Mouse (Mus musculus): ENCODE results near the gene Acad11. TPM values are rescaled to one million over a fixed set of nuclear protein-coding genes. Genes with fewer than 3 reads are reported as not detected.

Gene Acad11
- polyA plus RNA-seq, 1 experiment, result 18.8 TPM

- TF ChIP-seq CTCF (IDR thresholded peaks at IDR 0.05; ENCODE audit: control insufficient read depth, insufficient read depth, insufficient replicate concordance, low read depth, low read length) (no peak), POLR2A (IDR thresholded peaks at IDR 0.05; ENCODE audit: control insufficient read depth, low read depth, low read length) (peak; percentile 58; the same call in 1 of the 2 replicates)
- Histone ChIP-seq H3K27ac (ENCODE audit: control insufficient read depth, insufficient read depth, low read depth, low read length) (peak within 1 kb of the TSS; percentile 81), H3K4me3 (ENCODE audit: control insufficient read depth, low read depth, low read length) (peak within 1 kb of the TSS; percentile 93)
These were observed 540 bp upstream of the Acad11 start, which contains the start of gene Uba5 for GRCm38 (mm10) chr9:104062430-104063243. Gene Uba5, minus strand, starts transcription at chr9:104063134.

GRCm38 (mm10) chr9:104064571-104064970 is 1.4 kb downstream of the Acad11 start:
- TF ChIP-seq POLR2A (IDR thresholded peaks at IDR 0.05; ENCODE audit: control insufficient read depth, low read depth, low read length) (no peak), CTCF (IDR thresholded peaks at IDR 0.05; ENCODE audit: control insufficient read depth, insufficient read depth, insufficient replicate concordance, low read depth, low read length) (no peak)
- Histone ChIP-seq H3K27me3 (ENCODE audit: control insufficient read depth, insufficient read depth, low read length) (no peaks in the 10 kb centered on the region), H3K4me1 (ENCODE audit: control insufficient read depth, insufficient read depth, low read length) (peaks cover 5% of the 10 kb centered on the region), H3K27ac (ENCODE audit: control insufficient read depth, insufficient read depth, low read depth, low read length) (no peak overlapping the region), H3K4me3 (ENCODE audit: control insufficient read depth, low read depth, low read length) (no peak overlapping the region), H3K36me3 (ENCODE audit: control insufficient read depth, insufficient read depth, low read length) (no peaks in the 10 kb centered on the region)

More at GRCm38 (mm10) chr9:104062430-104063243, 540 bp upstream of the Acad11 start, which contains the start of gene Uba5:
- Histone ChIP-seq H3K36me3 (ENCODE audit: control insufficient read depth, insufficient read depth, low read length) (no peaks in the 10 kb centered on the region), H3K4me1 (ENCODE audit: control insufficient read depth, insufficient read depth, low read length) (peaks cover 5% of the 10 kb centered on the region), H3K27me3 (ENCODE audit: control insufficient read depth, insufficient read depth, low read length) (no peaks in the 10 kb centered on the region)

- Histone ChIP-seq H3K4me1 (ENCODE audit: control insufficient read depth, insufficient read depth, low read length) (no peaks in the 10 kb centered on the region), H3K36me3 (ENCODE audit: control insufficient read depth, insufficient read depth, low read length) (no peaks in the 10 kb centered on the region), H3K27ac (ENCODE audit: control insufficient read depth, insufficient read depth, low read depth, low read length) (no peak overlapping the region), H3K4me3 (ENCODE audit: control insufficient read depth, low read depth, low read length) (no peak overlapping the region), H3K27me3 (ENCODE audit: control insufficient read depth, insufficient read depth, low read length) (no peaks in the 10 kb centered on the region)
- no peak for TF ChIP-seq CTCF (IDR thresholded peaks at IDR 0.05; ENCODE audit: control insufficient read depth, insufficient read depth, insufficient replicate concordance, low read depth, low read length)
- no peak for TF ChIP-seq POLR2A (IDR thresholded peaks at IDR 0.05; ENCODE audit: control insufficient read depth, low read depth, low read length)
These were observed 7.1 kb downstream of the Acad11 start for GRCm38 (mm10) chr9:104070241-104070640.

- no peak for TF ChIP-seq POLR2A (IDR thresholded peaks at IDR 0.05; ENCODE audit: control insufficient read depth, low read depth, low read length)
- TF ChIP-seq CTCF (IDR thresholded peaks at IDR 0.05; ENCODE audit: control insufficient read depth, insufficient read depth, insufficient replicate concordance, low read depth, low read length), result no peak
- H3K4me3 ChIP-seq (ENCODE audit: control insufficient read depth, low read depth, low read length), result no peak overlapping the region
- H3K27me3 ChIP-seq (ENCODE audit: control insufficient read depth, insufficient read depth, low read length), result no peaks in the 10 kb centered on the region
These were observed 7.9 kb downstream of the Acad11 start for GRCm38 (mm10) chr9:104070863-104071604.

GRCm38 (mm10) chr9:104075808-104076207 is 12.6 kb downstream of the Acad11 start:
- no peak overlapping the region for H3K4me3 ChIP-seq (ENCODE audit: control insufficient read depth, low read depth, low read length)
- no peaks in the 10 kb centered on the region for H3K27me3 ChIP-seq (ENCODE audit: control insufficient read depth, insufficient read depth, low read length)
- no peak overlapping the region for H3K27ac ChIP-seq (ENCODE audit: control insufficient read depth, insufficient read depth, low read depth, low read length)
- H3K36me3 ChIP-seq (ENCODE audit: control insufficient read depth, insufficient read depth, low read length), result peaks cover 1% of the 10 kb centered on the region; the same call in 1 of the 2 replicates
- TF ChIP-seq POLR2A (IDR thresholded peaks at IDR 0.05; ENCODE audit: control insufficient read depth, low read depth, low read length) (no peak), CTCF (IDR thresholded peaks at IDR 0.05; ENCODE audit: control insufficient read depth, insufficient read depth, insufficient replicate concordance, low read depth, low read length) (no peak)
- H3K4me1 ChIP-seq (ENCODE audit: control insufficient read depth, insufficient read depth, low read length), result no peaks in the 10 kb centered on the region

More at GRCm38 (mm10) chr9:104070863-104071604, 7.9 kb downstream of the Acad11 start:
- no peaks in the 10 kb centered on the region for H3K4me1 ChIP-seq (ENCODE audit: control insufficient read depth, insufficient read depth, low read length)
- no peak overlapping the region for H3K27ac ChIP-seq (ENCODE audit: control insufficient read depth, insufficient read depth, low read depth, low read length)
- no peaks in the 10 kb centered on the region for H3K36me3 ChIP-seq (ENCODE audit: control insufficient read depth, insufficient read depth, low read length)

GRCm38 (mm10) chr9:104078780-104079179 is 15.6 kb downstream of the Acad11 start:
- Histone ChIP-seq H3K4me3 (ENCODE audit: control insufficient read depth, low read depth, low read length) (no peak overlapping the region), H3K27me3 (ENCODE audit: control insufficient read depth, insufficient read depth, low read length) (no peaks in the 10 kb centered on the region), H3K36me3 (ENCODE audit: control insufficient read depth, insufficient read depth, low read length) (peaks cover 4% of the 10 kb centered on the region; the same call in 1 of the 2 replicates), H3K27ac (ENCODE audit: control insufficient read depth, insufficient read depth, low read depth, low read length) (no peak overlapping the region), H3K4me1 (ENCODE audit: control insufficient read depth, insufficient read depth, low read length) (no peaks in the 10 kb centered on the region)
- TF ChIP-seq POLR2A (IDR thresholded peaks at IDR 0.05; ENCODE audit: control insufficient read depth, low read depth, low read length) (no peak), CTCF (IDR thresholded peaks at IDR 0.05; ENCODE audit: control insufficient read depth, insufficient read depth, insufficient replicate concordance, low read depth, low read length) (no peak)

- Histone ChIP-seq H3K4me1 (ENCODE audit: control insufficient read depth, insufficient read depth, low read length) (no peaks in the 10 kb centered on the region), H3K36me3 (ENCODE audit: control insufficient read depth, insufficient read depth, low read length) (peaks cover 7% of the 10 kb centered on the region), H3K27ac (ENCODE audit: control insufficient read depth, insufficient read depth, low read depth, low read length) (no peak overlapping the region), H3K4me3 (ENCODE audit: control insufficient read depth, low read depth, low read length) (no peak overlapping the region), H3K27me3 (ENCODE audit: control insufficient read depth, insufficient read depth, low read length) (no peaks in the 10 kb centered on the region)
- TF ChIP-seq POLR2A (IDR thresholded peaks at IDR 0.05; ENCODE audit: control insufficient read depth, low read depth, low read length) (no peak), CTCF (IDR thresholded peaks at IDR 0.05; ENCODE audit: control insufficient read depth, insufficient read depth, insufficient replicate concordance, low read depth, low read length) (peak; percentile 49; the same call in 1 of the 2 replicates)
These were observed 16.2 kb downstream of the Acad11 start for GRCm38 (mm10) chr9:104079379-104079778.
